Mouse (Mus musculus): ENCODE results near the gene Gcsh.

- TF ChIP-seq CTCF (IDR thresholded peaks at IDR 0.05; ENCODE audit: low read depth) (no peak), EP300 (IDR thresholded peaks at IDR 0.05; ENCODE audit: low read depth) (no peak)
Measured at GRCm38 (mm10) chr8:116946268-116946838, 47.0 kb downstream of the Gcsh start.
